Mouse (Mus musculus): ENCODE data around the gene Stmn3.

DNA sequence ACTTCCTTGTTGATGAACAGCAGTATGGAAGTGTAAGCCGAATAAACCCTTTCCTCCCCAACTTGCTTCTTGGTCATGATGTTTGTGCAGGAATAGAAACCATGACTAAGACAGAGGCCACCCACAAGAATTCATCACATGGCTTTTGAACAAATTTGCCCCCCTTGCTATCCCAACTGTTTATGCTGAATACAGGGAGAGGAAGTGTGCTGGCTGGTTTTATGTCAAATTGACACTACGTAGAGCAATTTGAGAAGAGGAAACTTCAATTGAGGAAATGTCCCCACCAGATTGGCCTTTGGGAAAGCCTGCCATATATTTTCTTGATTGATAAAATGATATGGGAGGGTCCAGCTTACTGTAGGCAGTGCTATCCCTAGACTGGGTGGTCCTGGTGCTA lies 40.5 kb downstream of the Stmn3 start:
- TF ChIP-seq CTCF (IDR thresholded peaks at IDR 0.05; ENCODE audit: borderline replicate concordance, control insufficient read depth, extremely low read depth, insufficient read depth, low read length, poor library complexity) (no peak), POLR2A (IDR thresholded peaks at IDR 0.05; ENCODE audit: control insufficient read depth, extremely low read depth, insufficient read depth, low read length, poor library complexity) (no peak)

All from thymus, adult 2 months (tissue).